Mouse (Mus musculus) lung, embryonic 14.5 days (tissue): ENCODE data around the gene Map3k20. TPM values are rescaled to one million over a fixed set of nuclear protein-coding genes. Genes with fewer than 3 reads are reported as not detected.

Source experiments
- ATAC-seq: fragments of 200-750 bp; cut with Nextera tagmentation; 2 replicates; pipeline ENCODE4 v1.8.0; 2017; ENCODE audit warnings: mild to moderate bottlenecking, moderate TSS enrichment, moderate library complexity; ENCODE audit not compliant: insufficient read depth
- DNase-seq: peaks from one replicate; pipeline ENCODE4 v3.0.0-alpha.2; 2015
- H3K27ac ChIP-seq: fragments of 300-500 bp; sonication (generic); 2 replicates; pipeline ENCODE4 v1.5.1; 2014; ENCODE audit warnings: low read depth, mild to moderate bottlenecking, moderate library complexity
- H3K27me3 ChIP-seq: fragments of 300-500 bp; sonication (generic); 2 replicates; pipeline ENCODE4 v1.6.1; 2014; ENCODE audit warnings: low read length, control low read depth; ENCODE audit not compliant: insufficient read depth
- H3K36me3 ChIP-seq: fragments of 300-500 bp; sonication (generic); 2 replicates; pipeline ENCODE4 v1.6.1; 2014; ENCODE audit warnings: control low read depth; ENCODE audit not compliant: insufficient read depth
- H3K4me1 ChIP-seq: fragments of 300-500 bp; sonication (generic); 2 replicates; pipeline ENCODE4 v1.6.1; 2014; ENCODE audit warnings: antibody characterized with exemption, control low read depth; ENCODE audit not compliant: insufficient read depth
- H3K4me2 ChIP-seq: fragments of 300-500 bp; sonication (generic); 2 replicates; pipeline ENCODE4 v1.6.1; 2014; ENCODE audit warnings: mild to moderate bottlenecking
- H3K4me3 ChIP-seq: fragments of 300-500 bp; sonication (generic); 2 replicates; pipeline ENCODE4 v1.5.1; 2014; ENCODE audit warnings: low read depth, low read length
- H3K9ac ChIP-seq: fragments of 300-500 bp; sonication (generic); 2 replicates; pipeline ENCODE4 v1.6.1; 2014
- H3K9me3 ChIP-seq: fragments of 300-500 bp; sonication (generic); 2 replicates; pipeline ENCODE4 v1.6.1; 2016; ENCODE audit warnings: low read depth, low read length, control low read depth
- CTCF ChIP-seq: IDR thresholded peaks from 2 replicates; pipeline ENCODE4 v1.5.1; 2016; ENCODE audit warnings: antibody characterized with exemption, low read depth
- WGBS: fragments of 180-500 bp; shearing (Covaris S2); extraction: QIAGEN DNeasy Blood & Tissue Kit; methylation state at CpG from one replicate; pipeline ENCODE4 v1.1.7; 2014; 5-methylcytosine and 5-hydroxymethylcytosine counted together
- polyA plus RNA-seq: library from polyadenylated mRNA; unstranded; fragments of >200 nt; fragmentation: Nextera tagmentation; extraction: Ambion mirVana; gene quantifications from 2 replicates; pipeline ENCODE4 v1.2.1, GENCODE M21; 2014

Map3k20 gene
- polyA plus RNA-seq, 1 experiment from 2014 or later = 36.4 TPM

- peaks cover 16% of the 10 kb centered on the region; the same call in 1 of the 2 replicates for H3K36me3 ChIP-seq
- H3K4me2 ChIP-seq = no peak overlapping the region
- no peak overlapping the region for H3K27ac ChIP-seq
- no peak overlapping the region for H3K9ac ChIP-seq
- H3K9me3 ChIP-seq = no peaks in the 10 kb centered on the region
- H3K27me3 ChIP-seq = no peaks in the 10 kb centered on the region
- ATAC-seq (no peak), DNase-seq (no peak)
- WGBS = 89% methylated on average over 9 of the region's 9 CpGs
- H3K4me3 ChIP-seq = no peak overlapping the region
- no peak for TF ChIP-seq CTCF
- H3K4me1 ChIP-seq = no peaks in the 10 kb centered on the region
Observed at GRCm38 (mm10) chr2:72401290-72401689, 115.9 kb downstream of the Map3k20 start.

- no peaks in the 10 kb centered on the region for H3K27me3 ChIP-seq
- WGBS = 79% methylated on average over 12 of the region's 12 CpGs
- H3K4me1 ChIP-seq = no peaks in the 10 kb centered on the region
- no peak overlapping the region for H3K9ac ChIP-seq
- no peak for TF ChIP-seq CTCF
- no peak for ATAC-seq
- H3K4me2 ChIP-seq = no peak overlapping the region
- no peak overlapping the region for H3K27ac ChIP-seq
- H3K9me3 ChIP-seq = no peaks in the 10 kb centered on the region
- no peak for DNase-seq
- peaks cover 14% of the 10 kb centered on the region; the same call in 1 of the 2 replicates for H3K36me3 ChIP-seq
- no peak overlapping the region for H3K4me3 ChIP-seq
Observed at GRCm38 (mm10) chr2:72405621-72406555, 120.5 kb downstream of the Map3k20 start.

- Histone ChIP-seq H3K9me3 (no peaks in the 10 kb centered on the region), H3K27me3 (no peaks in the 10 kb centered on the region), H3K4me2 (no peak overlapping the region), H3K4me3 (no peak overlapping the region), H3K9ac (no peak overlapping the region), H3K4me1 (no peaks in the 10 kb centered on the region), H3K27ac (0 out of 2 replicates have a peak overlapping the region, but pooled peaks have one; percentile 21), H3K36me3 (peaks cover 12% of the 10 kb centered on the region; the same call in 1 of the 2 replicates)
- ATAC-seq = no peak
- 47% methylated on average over 10 of the region's 10 CpGs for WGBS
- DNase-seq = peak; percentile 28
- TF ChIP-seq CTCF = no peak
Observed at GRCm38 (mm10) chr2:72406701-72407100, 121.3 kb downstream of the Map3k20 start.

DNA sequence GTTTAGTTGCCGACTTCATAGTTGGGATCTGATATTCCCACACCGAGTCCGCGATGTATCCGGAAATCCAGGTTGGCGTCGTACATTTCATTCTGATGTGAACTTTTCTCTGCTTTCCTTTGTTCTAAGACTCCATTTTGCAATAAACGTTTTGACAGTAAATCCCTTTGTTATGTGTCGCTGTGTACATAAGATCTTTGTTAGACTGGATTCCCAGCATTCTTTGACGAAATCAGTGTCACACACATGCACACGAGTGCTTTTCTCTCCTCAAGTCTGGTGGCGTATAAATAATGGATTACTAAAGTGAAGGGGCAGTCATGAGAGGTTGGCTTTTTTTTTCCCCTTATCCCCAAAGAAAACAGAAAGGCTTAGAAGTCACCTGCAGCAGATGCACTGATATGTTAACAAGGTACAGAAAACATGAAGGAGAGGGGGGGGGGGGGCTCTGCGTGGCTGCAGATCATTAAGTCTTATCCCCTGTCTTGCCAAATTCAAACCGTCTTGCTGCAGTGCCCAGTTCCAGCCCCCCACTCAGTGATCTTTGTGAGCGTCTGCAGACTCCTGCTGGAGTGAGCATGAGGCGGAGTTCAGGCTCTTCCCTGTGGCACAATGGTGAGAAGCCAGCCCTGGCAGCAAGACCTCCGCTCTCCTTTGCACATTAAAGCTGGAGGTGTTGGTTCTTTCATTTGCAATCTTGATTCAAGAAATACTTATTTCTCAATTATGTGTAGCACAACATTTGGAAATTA is 122.1 kb downstream of the Map3k20 start:
- 51% methylated on average over 17 of the region's 17 CpGs for WGBS
- Histone ChIP-seq H3K9me3 (no peaks in the 10 kb centered on the region), H3K27ac (0 out of 2 replicates have a peak overlapping the region, but pooled peaks have one; percentile 21), H3K4me2 (no peak overlapping the region; the same call in 1 of the 2 replicates), H3K27me3 (no peaks in the 10 kb centered on the region), H3K4me1 (no peaks in the 10 kb centered on the region), H3K9ac (no peak overlapping the region), H3K36me3 (peaks cover 13% of the 10 kb centered on the region; the same call in 1 of the 2 replicates), H3K4me3 (no peak overlapping the region)
- DNase-seq = peak; percentile 18
- TF ChIP-seq CTCF = no peak
- ATAC-seq = no peak

DNA sequence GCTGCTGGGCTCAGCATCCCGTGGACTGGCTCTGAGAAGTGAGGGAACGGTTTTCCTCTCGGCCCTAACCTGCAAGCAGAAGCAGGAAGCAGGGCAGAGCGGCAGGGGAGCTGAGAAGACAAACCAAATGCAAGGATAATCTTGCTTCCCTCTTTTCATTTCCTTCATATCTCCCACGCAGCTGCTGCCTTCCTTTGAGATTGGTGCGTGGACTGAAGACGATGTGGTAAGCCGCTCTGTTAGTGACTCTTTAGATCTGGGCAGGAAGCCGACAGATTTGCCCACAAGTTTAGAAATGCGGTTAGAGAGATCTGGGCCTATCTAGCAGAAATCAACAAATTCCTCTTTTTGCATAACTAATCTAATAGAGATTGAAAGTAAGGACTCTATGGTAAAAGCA is 124.5 kb downstream of the Map3k20 start:
- H3K36me3 ChIP-seq = peaks cover 3% of the 10 kb centered on the region; the same call in 1 of the 2 replicates
- ATAC-seq (no peak), DNase-seq (no peak)
- H3K4me3 ChIP-seq = no peak overlapping the region
- WGBS = 74% methylated on average over 10 of the region's 10 CpGs
- no peaks in the 10 kb centered on the region for H3K27me3 ChIP-seq
- H3K4me1 ChIP-seq = no peaks in the 10 kb centered on the region
- H3K9me3 ChIP-seq = no peaks in the 10 kb centered on the region
- TF ChIP-seq CTCF = no peak
- no peak overlapping the region for H3K9ac ChIP-seq
- no peak overlapping the region for H3K27ac ChIP-seq
- H3K4me2 ChIP-seq = no peak overlapping the region

DNA sequence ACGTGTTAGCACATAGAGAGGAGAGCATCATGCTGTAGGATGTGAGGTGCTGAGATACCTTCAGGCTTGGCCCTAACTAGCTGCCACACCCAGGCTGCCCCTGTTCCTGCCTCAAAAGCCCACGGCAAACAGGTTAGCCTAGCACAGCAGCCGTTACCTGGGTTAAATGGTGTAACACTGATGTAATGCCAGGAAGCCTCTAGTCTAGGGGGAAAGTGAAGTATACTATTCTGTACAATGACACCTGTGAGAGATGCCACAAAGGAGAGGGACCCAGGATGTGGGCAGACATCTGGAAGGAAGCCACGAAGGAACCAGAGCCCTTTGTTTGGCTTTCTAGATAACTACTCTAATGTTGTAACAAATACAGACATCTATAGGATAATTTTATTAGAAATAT is 126.8 kb downstream of the Map3k20 start:
- no peaks in the 10 kb centered on the region for H3K27me3 ChIP-seq
- peaks cover 3% of the 10 kb centered on the region; the same call in 1 of the 2 replicates for H3K36me3 ChIP-seq
- 87% methylated on average over 4 of the region's 4 CpGs for WGBS
- no peak overlapping the region for H3K4me3 ChIP-seq
- no peak overlapping the region for H3K4me2 ChIP-seq
- DNase-seq (no peak), ATAC-seq (no peak)
- TF ChIP-seq CTCF = no peak
- H3K9me3 ChIP-seq = no peaks in the 10 kb centered on the region
- no peak overlapping the region for H3K27ac ChIP-seq
- H3K9ac ChIP-seq = no peak overlapping the region
- H3K4me1 ChIP-seq = peaks cover 4% of the 10 kb centered on the region; the same call in 1 of the 2 replicates
